Mouse (Mus musculus) v-Abl transformed pro-B cells (cell line): Measurements from ENCODE around the gene Ss18l1.

Experiments
- in situ Hi-C, 2 experiments: fragments of 400-800 bp; cut with MboI; formaldehyde crosslinking; loops; one replicate each; pipeline ENCODE4 v1.15.1; 2025; ENCODE audit not compliant: unreplicated experiment in 2 of 2

The Ss18l1 gene

DNA sequence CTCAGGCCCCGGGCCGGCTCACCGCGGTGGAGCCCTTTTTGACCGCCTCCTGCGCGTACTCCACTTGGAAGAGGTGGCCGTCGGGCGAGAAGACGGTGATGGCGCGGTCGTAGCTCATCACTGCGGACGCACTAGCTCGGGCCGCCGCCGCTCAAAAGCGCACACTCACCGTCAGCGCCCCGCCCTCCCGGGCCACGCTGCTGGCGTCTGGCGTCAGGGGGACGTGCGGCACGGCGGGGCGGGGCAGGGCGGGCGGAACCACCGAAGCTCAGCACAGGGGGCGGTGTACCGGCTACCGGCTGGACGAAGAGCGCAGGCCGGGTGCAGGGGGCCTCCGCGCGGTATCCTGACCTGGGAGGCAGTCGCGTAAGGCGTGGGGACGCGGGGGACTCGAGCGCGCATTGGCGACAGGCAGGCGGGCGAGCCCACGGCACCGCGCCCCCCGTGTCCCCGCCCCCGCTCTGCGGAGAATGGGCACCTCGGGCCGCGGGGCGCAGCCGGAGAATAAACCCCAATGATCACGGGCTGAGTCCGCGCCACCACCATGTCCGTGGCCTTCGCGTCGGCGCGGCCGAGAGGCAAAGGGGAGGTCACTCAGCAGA lies at the start of gene Ss18l1, which contains the start of gene Psma7:
TSS of gene Ss18l1 (plus strand) at position 254 of the 602 bp plus-strand sequence.
TSS of gene Psma7 (minus strand) at position 178 of the 602 bp plus-strand sequence.
- in situ Hi-C loops: loop anchor here (10.0 to 25.0 kb wide), 2 partner anchors 212 to 545 kb away; partner anchors contain the start of genes Rps21 (in 2 of the 2), Col9a3 (in 1 of the 2), Mrgbp (in 1 of the 2) and Ogfr (in 1 of the 2)

DNA sequence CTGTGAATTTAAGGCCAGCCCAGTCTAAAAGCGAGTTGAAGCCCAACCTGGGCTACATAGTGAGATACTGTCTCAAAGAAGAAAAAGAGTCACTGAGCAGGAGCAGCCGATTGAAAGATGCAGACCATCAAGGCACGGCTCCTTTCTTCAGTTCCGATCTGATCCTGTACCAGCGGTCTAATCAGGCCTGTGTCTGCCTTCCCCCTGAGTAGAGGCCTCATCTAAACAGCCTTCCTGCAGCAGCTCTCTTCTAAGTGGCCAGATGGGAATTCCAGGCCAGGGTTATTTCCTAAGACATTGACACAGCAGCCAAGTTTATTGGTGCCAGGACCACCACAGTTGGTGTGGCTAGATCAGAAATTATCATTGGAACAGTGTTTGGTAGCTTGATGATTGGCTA lies 49.2 kb upstream of the Ss18l1 start:
- in situ Hi-C loops: no loop called here

DNA sequence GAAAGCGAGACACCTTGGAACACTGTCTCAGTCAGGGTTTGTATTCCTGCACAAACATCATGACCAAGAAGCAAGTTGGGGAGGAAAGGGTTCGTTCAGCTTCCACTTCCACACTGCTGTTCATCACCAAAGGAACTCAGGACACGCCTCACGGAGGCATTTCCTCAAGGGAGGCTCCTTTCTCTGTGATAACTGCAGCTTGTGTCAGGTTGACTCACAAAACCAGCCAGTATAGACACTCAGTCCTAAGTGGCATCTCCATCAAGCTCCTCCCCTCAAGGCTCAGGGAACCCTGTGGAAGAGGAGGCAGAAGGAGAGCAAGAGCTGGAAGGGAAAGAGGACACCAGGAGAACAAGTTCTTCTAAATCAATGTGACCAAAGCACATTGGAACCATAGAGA lies 43.9 kb upstream of the Ss18l1 start:
- in situ Hi-C loops: no loop called here

DNA sequence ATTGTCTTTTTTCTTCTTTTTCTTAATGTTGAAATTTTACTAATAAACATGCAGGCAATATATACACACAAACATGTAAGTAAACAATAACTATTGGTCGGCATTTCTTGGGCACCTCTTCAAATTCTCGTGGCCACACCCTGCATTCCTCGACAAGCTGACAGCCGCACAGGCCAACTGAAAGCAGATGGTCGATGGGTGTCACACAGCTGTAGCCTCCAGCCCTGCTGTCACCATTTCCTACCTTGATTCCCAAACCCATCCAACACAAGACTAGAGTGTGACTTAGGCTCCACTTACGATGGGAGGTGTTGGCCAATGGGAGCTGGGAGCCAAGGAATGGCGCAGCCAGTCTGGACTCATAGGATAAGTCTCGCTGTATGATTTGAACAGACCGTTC lies 40.7 kb upstream of the Ss18l1 start:
- in situ Hi-C loops: no loop called here

DNA sequence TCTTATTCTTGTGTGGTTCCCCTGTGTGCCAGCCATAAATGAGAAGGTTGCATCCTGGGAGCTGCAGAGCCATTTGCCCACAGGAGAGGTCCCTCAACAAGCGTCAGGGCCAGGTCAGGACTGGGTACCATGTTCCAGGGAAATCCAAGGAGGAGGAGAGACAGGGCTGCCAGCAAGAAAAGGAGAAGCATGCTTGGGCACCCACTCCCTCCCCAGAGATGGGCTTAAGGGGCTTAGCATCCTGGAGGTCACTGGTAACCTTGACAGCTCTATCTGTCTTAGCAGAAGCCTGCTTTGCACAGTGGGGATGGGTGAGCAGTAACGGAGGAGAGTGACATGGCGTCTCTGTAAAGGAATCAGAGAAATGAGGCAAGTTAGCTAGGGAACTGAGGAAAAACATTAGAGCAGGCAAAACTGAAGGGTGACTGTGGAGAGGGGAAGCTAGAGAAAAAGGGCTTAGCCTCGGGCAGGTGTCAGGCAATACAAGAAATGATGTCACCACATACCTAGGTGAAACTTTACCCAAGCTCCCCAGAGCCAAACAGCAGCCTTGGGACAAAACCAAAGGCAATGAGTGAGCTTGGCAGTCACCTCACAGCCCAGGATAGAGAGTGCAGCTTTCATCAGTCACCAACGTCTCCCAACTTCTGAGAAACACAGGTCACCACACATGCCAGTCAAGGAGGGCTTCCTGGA lies 36.5 kb upstream of the Ss18l1 start:
- in situ Hi-C loops: no loop called here

DNA sequence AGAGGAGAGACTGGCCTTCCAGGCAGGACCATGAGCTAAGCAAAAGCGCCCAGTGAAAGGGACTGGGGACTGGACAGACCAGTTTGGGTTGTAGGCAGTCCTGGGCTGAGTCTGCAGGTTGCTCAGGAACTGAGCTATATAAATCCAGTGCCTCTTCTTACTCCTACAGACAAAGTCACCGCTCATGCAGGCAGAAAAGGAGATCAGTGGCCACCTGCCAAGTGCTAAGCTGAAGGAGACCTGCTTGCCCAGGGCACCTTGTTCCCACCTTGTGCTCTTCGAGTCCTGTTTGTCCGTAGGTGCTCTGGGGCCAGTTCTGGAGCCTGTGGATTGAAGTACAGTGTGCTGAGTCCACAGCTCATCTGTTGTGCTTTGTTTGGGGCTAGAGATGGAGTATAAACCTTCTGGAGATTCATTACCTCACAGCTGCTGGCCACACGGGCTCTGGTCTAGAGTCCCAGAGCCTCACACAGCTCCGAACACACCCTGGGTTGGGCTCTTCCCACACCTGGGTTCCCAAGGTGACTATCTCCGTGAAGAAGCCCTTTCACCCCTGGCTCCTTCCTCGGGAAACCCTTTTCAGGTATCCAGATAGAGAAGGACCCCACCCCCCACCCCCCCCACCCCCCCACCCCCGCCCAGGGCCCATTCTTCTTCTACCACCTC lies 35.8 kb upstream of the Ss18l1 start:
- in situ Hi-C loops: no loop called here

DNA sequence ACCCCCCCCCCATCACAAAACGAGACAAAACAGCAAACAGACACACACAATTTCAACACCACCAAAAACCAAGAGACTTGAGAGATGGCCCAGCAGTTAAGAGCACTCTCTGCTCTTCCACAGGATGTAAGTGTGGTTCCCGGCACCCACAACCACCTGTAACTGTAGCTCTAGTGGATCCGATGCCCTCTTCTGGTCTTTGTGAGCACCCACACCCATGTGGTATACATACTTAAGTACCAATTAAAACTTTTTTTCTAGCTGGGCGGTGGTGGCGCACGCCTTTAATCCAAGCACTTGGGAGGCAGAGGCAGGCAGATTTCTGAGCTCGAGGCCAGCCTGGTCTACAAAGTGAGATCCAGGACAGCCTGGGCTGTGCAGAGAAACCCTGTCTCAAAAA lies 31.6 kb upstream of the Ss18l1 start:
- in situ Hi-C loops: no loop called here

DNA sequence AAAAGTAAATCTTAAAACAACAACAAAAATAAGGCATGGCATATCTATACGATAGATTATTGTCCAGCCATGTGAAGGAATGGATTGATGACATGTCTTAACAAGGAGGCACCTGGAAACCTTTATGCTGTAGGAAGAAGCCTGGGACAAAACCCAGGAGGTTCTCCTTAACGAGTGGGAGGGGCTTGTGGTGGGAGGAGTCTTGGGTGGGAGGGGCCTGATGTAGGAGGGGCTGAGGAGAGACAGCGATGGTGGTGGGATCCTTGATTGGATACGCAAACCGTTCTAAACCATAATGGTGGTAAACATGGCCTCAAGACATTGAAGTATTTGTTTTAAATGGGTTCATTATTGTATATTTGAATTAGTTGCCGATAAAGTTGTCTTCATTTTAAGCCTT lies 30.9 kb upstream of the Ss18l1 start:
- in situ Hi-C loops: no loop called here

DNA sequence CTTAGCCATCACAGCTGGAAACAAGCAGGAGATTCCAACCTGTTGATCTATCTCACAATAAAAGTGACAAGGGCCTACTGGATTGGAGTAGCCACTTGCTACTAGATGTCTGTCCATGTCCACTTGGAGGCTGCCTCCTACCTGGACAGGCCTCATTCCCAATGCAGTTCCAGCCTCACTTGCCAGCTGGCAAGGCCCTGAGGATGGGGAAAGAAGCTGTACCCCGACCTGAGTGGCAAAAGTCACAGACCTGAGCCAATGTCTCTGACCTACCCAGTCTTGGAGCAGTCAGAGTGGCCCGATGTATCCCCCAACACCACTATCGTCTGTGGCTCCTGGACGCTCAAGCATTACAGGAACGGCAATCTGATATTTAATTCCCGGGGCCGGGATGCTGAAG lies 28.6 kb upstream of the Ss18l1 start:
- in situ Hi-C loops: no loop called here

DNA sequence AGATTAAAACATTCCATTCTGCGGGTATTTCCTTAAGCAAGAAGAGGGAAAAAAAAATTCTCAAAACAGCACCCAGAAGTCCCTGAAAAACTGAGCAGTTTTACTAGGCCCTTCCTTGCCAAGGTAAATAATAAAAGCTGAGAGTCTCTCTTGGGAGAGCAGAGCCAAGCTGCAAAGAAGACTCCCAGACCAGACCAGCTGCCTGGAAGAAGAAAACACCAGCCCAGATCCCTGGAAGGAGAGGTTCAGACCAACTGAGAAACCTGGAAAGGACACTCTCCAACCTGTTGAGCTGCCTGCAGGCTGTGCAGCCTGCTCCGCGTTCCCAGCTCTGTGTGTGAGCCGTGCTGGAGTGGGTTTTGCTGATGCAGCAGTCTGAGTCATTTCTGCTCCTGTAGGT lies 24.7 kb upstream of the Ss18l1 start:
- in situ Hi-C loops: no loop called here

DNA sequence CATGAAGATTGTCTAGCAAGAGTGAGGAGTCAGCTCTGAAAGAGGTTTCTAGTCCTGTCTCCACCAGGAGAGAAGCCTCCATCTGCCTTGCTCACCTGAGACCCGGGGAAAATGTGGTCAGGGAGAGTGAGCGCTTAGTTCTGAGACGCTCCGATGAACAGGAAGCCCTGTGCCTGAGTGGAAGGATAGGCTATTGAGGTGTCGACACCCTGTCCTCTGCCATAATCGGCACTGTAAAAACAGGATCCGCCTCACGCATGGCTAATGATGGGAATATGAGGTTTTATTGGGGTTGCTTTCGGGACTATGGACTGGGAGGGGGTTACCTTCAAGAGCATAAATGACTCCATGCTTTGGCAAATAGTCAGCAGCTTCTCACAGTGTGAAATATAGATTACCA lies 23.7 kb upstream of the Ss18l1 start:
- in situ Hi-C loops: no loop called here

DNA sequence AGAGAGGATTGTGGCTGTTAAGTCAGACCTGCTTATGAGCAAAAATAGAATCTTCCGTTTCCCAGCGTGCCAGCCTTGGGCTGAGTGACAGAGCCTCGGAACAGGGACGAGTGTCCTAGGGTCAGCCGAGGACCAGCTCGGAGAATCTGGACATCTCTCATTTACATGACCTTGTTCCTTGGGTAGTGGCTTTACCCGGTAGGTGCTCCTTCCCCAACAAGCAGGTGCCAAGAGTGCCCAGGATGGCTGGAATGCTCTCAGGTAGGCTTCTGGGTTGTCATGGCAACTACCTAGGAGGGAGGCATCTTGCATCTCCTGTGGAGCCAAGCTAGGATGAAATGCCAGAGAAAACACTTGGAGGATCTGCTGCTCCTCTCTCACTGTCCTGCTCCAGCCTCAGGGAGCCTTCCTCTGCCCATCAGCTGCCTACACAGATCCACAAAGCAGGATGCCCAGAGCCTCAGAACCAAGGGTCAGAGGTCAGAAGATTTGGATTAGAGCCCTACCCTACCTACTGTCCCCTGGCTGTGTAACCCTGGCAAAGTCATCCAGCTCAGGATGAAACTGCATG lies 22.1 kb upstream of the Ss18l1 start:
- in situ Hi-C loops: no loop called here

DNA sequence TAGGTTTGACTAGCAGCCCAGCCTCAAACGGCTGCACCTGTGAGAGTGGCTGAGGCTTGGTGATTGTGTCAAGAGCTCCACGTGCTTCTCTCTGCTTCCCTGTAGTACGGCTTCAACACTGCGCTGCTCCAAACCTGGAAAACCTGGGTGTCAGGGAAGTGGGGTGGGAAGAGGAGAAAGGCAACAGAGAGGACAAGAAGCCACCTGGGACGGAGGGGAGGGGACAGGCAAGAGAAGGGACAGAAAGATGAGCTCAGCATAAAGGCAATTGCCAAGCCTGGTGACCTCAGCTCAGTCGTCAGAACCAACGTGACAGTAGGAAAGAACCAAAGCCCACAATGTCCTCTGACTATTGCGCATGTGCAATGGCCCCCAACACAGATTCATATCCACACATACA lies 21.4 kb upstream of the Ss18l1 start:
- in situ Hi-C loops: no loop called here

DNA sequence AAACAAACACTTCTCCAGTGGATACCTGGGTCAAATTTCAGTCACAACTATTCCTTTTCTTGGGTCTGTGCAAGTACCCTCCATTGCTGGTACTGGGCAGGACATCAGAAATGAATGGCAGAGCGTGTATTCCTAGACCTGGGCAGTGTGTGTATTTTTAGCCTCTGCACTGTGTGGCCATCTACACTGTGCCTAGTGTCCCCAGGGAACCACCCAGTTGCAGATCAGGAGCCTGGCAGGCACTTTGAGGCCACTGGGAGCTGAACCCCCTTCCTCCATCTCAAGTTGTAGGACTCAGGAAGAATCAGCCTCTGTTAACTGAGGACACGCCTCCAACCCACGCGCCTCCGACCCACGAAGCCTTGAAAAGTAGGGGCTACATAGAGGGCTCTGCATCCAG lies 19.6 kb upstream of the Ss18l1 start:
- in situ Hi-C loops: no loop called here

DNA sequence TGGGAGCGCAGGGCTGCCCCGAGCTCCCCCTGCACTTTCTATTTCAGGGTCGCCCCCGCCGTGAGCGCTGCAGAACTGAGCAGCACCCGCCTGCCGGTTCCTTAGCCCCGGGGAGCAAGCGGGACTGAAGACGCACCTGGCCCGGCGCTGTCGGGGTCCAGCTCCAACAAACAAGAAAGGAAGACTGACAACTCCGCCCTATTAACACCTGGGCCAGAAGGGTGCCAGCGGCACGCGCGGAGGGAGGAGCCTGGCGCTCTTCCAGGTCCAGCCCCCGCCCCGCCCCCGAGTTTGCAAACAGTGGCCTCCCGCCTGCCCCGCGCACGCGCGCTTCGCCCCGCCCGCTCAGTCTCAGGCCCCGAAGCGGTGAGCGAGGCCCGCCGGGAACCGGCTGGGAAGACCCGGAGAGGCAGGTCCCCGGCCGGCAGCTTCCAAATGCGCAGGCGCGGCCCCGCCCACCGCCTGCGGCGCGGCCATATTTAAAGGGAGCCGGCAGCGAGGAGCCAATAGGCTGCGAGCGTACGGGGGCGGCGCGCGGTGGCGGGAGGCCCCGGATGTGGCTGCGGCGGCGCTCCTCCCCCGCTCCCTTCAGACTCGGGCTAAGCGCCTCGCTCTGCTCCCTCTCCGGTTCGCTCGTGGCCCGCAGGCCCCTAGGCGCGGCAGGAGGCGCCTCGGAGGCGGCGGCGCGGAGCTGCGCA lies 17.8 kb upstream of the Ss18l1 start, which contains the start of gene Lsm14b:
TSS of gene Lsm14b (plus strand) at position 587 of the 698 bp plus-strand sequence.
- in situ Hi-C loops: loop anchor here in 1 of 2 experiments (25.0 kb wide), 1 partner anchor 563 kb away; the partner anchor contains the start of genes Col9a3, Mrgbp and Ogfr

DNA sequence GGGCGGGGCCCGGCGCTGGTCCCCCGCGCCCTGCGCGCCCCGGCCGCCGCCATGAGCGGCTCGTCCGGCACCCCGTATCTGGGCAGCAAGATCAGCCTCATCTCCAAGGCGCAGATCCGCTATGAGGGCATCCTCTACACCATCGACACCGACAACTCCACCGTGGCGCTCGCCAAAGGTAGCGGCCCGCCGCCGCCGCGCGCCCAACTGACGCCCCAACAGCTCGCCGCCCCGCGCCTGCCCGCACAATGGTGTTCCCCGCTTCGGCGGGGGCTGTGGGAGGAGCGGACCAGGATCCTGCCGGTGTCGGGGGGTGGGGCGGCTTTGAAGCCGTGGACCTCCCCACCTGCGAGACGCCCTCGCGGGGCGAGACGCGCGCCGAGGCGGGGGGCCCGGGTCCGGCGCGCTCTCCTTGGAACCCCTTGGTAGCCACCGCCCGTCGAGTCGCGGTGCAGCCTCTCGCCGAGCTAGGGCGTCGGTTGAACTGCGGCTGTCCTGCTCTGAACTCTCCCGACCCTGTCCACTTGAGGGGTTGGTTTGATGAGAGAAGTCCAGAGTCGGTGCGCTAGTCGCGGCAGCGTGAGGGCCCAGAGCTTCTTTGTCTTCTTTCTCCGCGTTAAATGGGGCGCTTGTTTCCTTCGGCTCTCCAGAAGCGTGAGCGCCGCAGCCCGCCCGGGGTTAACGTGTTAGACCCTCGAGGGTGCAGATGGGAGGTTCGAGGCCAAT lies 17.0 kb upstream of the Ss18l1 start:
- in situ Hi-C loops: loop anchor here in 1 of 2 experiments (25.0 kb wide), 1 partner anchor 562 kb away; the partner anchor contains the start of genes Col9a3, Mrgbp and Ogfr

DNA sequence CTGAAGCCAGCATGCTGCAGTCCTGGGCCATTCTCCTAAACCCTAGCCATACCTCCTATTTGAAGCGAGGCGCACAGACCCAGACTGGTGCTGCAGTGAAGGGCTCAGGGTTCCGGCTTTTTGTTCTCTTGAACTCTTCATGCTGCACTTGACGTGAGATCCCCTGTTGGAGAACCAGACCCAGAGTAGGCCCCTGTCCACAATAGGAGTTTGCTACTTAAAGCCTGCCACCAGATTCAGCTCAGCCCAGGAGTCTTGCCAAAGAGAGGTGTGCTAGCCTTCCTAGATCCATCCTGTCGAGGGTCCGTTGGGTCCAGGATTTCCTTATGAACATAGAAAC lies 16.5 kb upstream of the Ss18l1 start:
- in situ Hi-C loops: loop anchor here in 1 of 2 experiments (25.0 kb wide), 1 partner anchor 561 kb away; the partner anchor contains the start of genes Col9a3, Mrgbp and Ogfr

DNA sequence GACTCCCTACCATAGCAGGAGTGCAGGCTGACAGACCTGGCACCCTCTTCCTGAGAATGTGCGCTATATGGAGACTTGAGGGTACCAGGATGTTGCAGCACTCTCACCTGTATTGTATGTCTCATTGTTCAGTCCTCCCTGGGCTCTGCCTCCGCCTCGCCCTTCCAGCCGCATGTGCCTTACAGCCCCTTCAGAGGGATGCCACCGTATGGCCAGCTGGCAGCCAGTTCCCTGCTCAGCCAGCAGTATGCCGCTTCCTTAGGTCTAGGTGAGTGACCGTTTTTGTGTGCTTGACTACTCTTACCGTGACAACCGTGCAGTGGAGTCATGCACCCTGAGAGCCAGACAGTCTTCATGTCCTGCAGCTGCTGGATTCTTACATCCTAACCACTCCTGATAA lies 14.5 kb upstream of the Ss18l1 start:
- in situ Hi-C loops: loop anchor here in 1 of 2 experiments (25.0 kb wide), 1 partner anchor 560 kb away; the partner anchor contains the start of genes Col9a3, Mrgbp and Ogfr

DNA sequence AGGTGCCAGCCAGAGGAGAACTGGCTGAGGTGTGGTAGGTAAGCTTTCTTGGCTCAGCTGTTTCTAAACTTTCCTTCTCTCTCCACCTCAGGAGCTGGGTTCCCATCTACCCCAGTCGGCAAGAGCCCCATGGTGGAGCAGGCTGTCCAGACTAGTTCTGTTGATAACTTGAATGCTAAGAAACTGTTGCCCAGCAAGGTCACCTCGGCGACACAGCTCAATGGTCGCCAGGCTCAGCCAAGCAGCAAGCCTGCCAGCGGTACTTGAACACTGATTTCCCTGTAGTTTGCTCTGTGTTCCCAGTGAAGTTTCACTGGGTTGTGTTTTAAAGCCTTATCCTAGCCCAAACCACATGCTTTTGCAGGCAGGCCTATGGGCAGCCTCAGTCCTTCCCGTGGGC lies 11.0 kb upstream of the Ss18l1 start:
- in situ Hi-C loops: loop anchor here (5.0 to 25.0 kb wide), 2 partner anchors 59 to 556 kb away; partner anchors contain the start of genes Col9a3 (in 1 of the 2), Mrgbp (in 1 of the 2) and Ogfr (in 1 of the 2)
